Mouse (Mus musculus): ENCODE measurements at regions not wholly inside any gene's neighbourhood (a gene's known extent, or its start where the extent isn't known, plus 50 kb on each side); places are given as distances from the start of the nearest gene placed in this dataset.

DNA sequence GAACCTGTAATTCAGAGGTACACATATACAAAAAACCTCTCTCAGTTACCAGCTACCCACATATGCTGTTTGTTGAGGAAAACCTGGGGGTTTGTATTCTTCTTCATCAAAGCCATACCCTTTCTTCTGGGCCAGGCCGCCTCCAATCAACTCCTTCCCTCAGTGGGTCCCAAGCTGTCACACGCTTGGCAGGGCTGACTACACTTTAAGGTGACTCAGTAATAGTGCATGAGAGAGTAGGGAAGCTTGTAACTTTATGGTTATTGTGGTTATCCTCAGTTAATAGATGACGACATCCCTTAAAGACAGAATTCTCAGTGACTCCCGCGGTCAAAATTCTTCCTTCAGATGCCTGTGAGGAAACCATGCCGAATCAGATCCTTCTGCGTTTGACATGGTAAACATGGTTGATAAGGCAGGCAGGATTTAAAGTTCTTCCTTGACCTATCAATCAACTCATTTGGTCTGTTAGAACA lies 164.1 kb downstream of the Efcab1 start:
- TF ChIP-seq POLR2A (IDR thresholded peaks at IDR 0.05; ENCODE audit: insufficient read depth, low read depth, low read length) (no peak), CTCF (IDR thresholded peaks at IDR 0.05) (no peak), EP300 (IDR thresholded peaks at IDR 0.05; ENCODE audit: insufficient read depth, low read depth, low read length) (no peak)

All from heart, adult 2 months (tissue).